ENCODE assay signal across 22 mouse cellular contexts in the genomic region with DNA sequence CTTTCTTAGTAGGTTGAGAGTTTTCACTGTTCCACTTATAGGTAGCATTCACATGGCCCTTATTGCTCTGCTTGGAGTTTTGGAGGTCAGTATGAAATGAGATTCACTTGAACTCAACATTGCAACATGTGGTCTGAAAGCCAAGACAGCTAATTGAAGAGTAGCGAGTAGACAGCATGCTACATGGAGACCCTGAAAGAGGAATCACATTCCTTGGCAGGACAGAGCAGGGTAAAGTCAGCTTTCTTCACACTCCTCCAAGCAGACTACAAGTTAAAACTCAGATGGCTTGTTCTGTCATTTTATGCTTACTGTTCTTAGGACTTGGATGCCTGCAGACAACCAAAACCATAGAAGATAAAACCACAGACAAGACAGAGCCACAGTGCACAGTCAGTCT.
DNase-seq lines count a peak whose midpoint lies in the region; ATAC-seq and TF ChIP-seq lines count a peak whose summit lies in the region.
"Had no signal": no experiment of that assay in that cellular context is flagged by ENCODE, and none has a peak within 500 bp of the region (broad histone marks: within the 10 kb centered on the region; RNA-seq: fewer than 3 reads in every experiment).

No protein-coding gene starts in this region.

- H3K4me2 ChIP-seq in lung, embryonic 16.5 days (ENCODE audit: low read depth, low read length) = no peak overlapping the region
- no peak overlapping the region for H3K4me2 ChIP-seq in lung, postnatal 0 days (replicated peaks; ENCODE audit: low read depth, low read length)
- H3K4me2 ChIP-seq in midbrain, embryonic 11.5 days = no peak overlapping the region
- no peak overlapping the region for H3K4me2 ChIP-seq in midbrain, postnatal 0 days (ENCODE audit: low read depth, low read length, poor library complexity, severe bottlenecking)

- H3K9ac ChIP-seq in lung, embryonic 16.5 days (ENCODE audit: low read length) = no peak overlapping the region
- no peak overlapping the region for H3K9ac ChIP-seq in lung, postnatal 0 days (replicated peaks; ENCODE audit: low read depth)
- no peak overlapping the region for H3K9ac ChIP-seq in midbrain, embryonic 11.5 days (ENCODE audit: low read length)
- H3K9ac ChIP-seq in midbrain, postnatal 0 days (replicated peaks; ENCODE audit: low read length, poor library complexity, severe bottlenecking) = no peak overlapping the region

- no peak overlapping the region for H3K27ac ChIP-seq in lung, embryonic 16.5 days (ENCODE audit: low read length)
- H3K27ac ChIP-seq in lung, postnatal 0 days (ENCODE audit: low read length) = no peak overlapping the region
- no peak overlapping the region for H3K27ac ChIP-seq in midbrain, embryonic 11.5 days (ENCODE audit: low read depth, low read length)
- no peak overlapping the region for H3K27ac ChIP-seq in midbrain, postnatal 0 days (ENCODE audit: low read depth, low read length)

- TF ChIP-seq CTCF in lung, postnatal 0 days (IDR thresholded peaks at IDR 0.05) = no peak
- no peak for TF ChIP-seq CTCF in midbrain, postnatal 0 days (IDR thresholded peaks at IDR 0.05)

- DNase-seq in heart, adult 11 months = peak; percentile 39
- no peak for DNase-seq in heart, postnatal 14 days
- no peak for DNase-seq in lung, postnatal 36 days
- DNase-seq in lung, postnatal 0 days (ENCODE audit: low spot score) = peak; percentile 46
- DNase-seq in lung, postnatal 25 days (ENCODE audit: low spot score) = no peak
- peak; percentile 76 for DNase-seq in midbrain, embryonic 11.5 days (ENCODE audit: low spot score, missing footprints)
- no peak for DNase-seq in midbrain, postnatal 0 days (ENCODE audit: low spot score)
- DNase-seq: adrenal gland, adult 2 months; adrenal gland, adult 8-10 months; adrenal gland, postnatal 10 days; adrenal gland, postnatal 14 days; adrenal gland, postnatal 25 days; adrenal gland, postnatal 36 days; B cell, adult 2 months; cerebellum, adult 11 months; cerebellum, adult 11-12 months had no signal

- H3K9me3 ChIP-seq in lung, embryonic 16.5 days (ENCODE audit: control insufficient read depth, low read length) = no peaks in the 10 kb centered on the region
- H3K9me3 ChIP-seq in lung, postnatal 0 days (ENCODE audit: low read length) = no peaks in the 10 kb centered on the region
- no peaks in the 10 kb centered on the region for H3K9me3 ChIP-seq in midbrain, embryonic 11.5 days (ENCODE audit: control insufficient read depth, low read length)
- H3K9me3 ChIP-seq in midbrain, postnatal 0 days (ENCODE audit: low read length) = no peaks in the 10 kb centered on the region

- no peaks in the 10 kb centered on the region for H3K27me3 ChIP-seq in lung, embryonic 16.5 days (ENCODE audit: control insufficient read depth, insufficient read depth, low read depth, low read length)
- H3K27me3 ChIP-seq in lung, postnatal 0 days (replicated peaks; ENCODE audit: insufficient read depth, low read length) = no peaks in the 10 kb centered on the region
- H3K27me3 ChIP-seq in midbrain, embryonic 11.5 days (ENCODE audit: control insufficient read depth, insufficient read depth, low read length) = no peaks in the 10 kb centered on the region
- no peaks in the 10 kb centered on the region for H3K27me3 ChIP-seq in midbrain, postnatal 0 days (ENCODE audit: insufficient read depth, low read length)
- H3K27me3 ChIP-seq: CH12.LX, Patski had no signal

- H3K4me1 ChIP-seq in lung, embryonic 16.5 days (replicated peaks; ENCODE audit: control insufficient read depth, insufficient read depth, low read length) = peaks cover 5% of the 10 kb centered on the region
- H3K4me1 ChIP-seq in lung, postnatal 0 days (ENCODE audit: insufficient read depth, low read depth, low read length) = no peaks in the 10 kb centered on the region
- H3K4me1 ChIP-seq in midbrain, embryonic 11.5 days (ENCODE audit: control insufficient read depth, insufficient read depth, low read length) = 0 out of 2 replicates have a peak, but pooled peaks cover 7% of the 10 kb centered on the region
- H3K4me1 ChIP-seq in midbrain, postnatal 0 days (ENCODE audit: insufficient read depth, low read length) = no peaks in the 10 kb centered on the region

- WGBS in lung, embryonic 16.5 days = 48% methylated on average over 1 of the region's 1 CpGs
- 81% methylated on average over 1 of the region's 1 CpGs for WGBS in lung, postnatal 0 days
- WGBS in midbrain, embryonic 11.5 days = 92% methylated on average over 1 of the region's 1 CpGs
- WGBS in midbrain, postnatal 0 days = 97% methylated on average over 1 of the region's 1 CpGs

- peak; percentile 53 for ATAC-seq in lung, embryonic 16.5 days (ENCODE audit: low read depth)
- ATAC-seq in lung, postnatal 0 days = no peak; the same call in 1 of the 2 replicates
- no peak for ATAC-seq in midbrain, embryonic 11.5 days (ENCODE audit: low FRiP score)
- ATAC-seq in midbrain, postnatal 0 days (ENCODE audit: low FRiP score) = no peak
- ATAC-seq: activated CD4-positive, CD25-positive, alpha-beta regulatory T cell, adult 4 months; CD4-positive, CD25-positive, alpha-beta regulatory T cell, adult 4 months; Patski had no signal

- H3K4me3 ChIP-seq in lung, embryonic 16.5 days (ENCODE audit: low read length) = no peak overlapping the region
- H3K4me3 ChIP-seq in lung, postnatal 0 days (ENCODE audit: low read depth, low read length) = no peak overlapping the region
- H3K4me3 ChIP-seq in midbrain, embryonic 11.5 days (ENCODE audit: low read depth, low read length) = no peak overlapping the region
- H3K4me3 ChIP-seq in midbrain, postnatal 0 days (ENCODE audit: low read depth, low read length) = no peak overlapping the region

- no peak for TF ChIP-seq EP300 in lung, postnatal 0 days (IDR thresholded peaks at IDR 0.05)

- no peaks in the 10 kb centered on the region for H3K36me3 ChIP-seq in lung, embryonic 16.5 days (ENCODE audit: control insufficient read depth, insufficient read depth, low read length)
- H3K36me3 ChIP-seq in lung, postnatal 0 days (ENCODE audit: insufficient read depth, low read length) = no peaks in the 10 kb centered on the region
- no peaks in the 10 kb centered on the region for H3K36me3 ChIP-seq in midbrain, embryonic 11.5 days (ENCODE audit: control insufficient read depth, insufficient read depth, low read length)
- H3K36me3 ChIP-seq in midbrain, postnatal 0 days (ENCODE audit: insufficient read depth, low read length) = no peaks in the 10 kb centered on the region
- H3K36me3 ChIP-seq: G1E had no signal

- intact Hi-C loops in heart, postnatal 14 days (cut with DNase I) = no loop called here

Comparison
In these comparisons a context has a peak if more than half of its experiments do, and no peak if none do; other contexts are left out.
1. DNase-seq: peak in heart, adult 11 months (single experiment), lung, postnatal 0 days (single experiment) and midbrain, embryonic 11.5 days (single experiment); none in heart, postnatal 14 days (0 of 2), lung, postnatal 36 days (single experiment), lung, postnatal 25 days (single experiment) and midbrain, postnatal 0 days (single experiment).